Mouse (Mus musculus): ENCODE results near the gene Gsdme. TPM values are rescaled to one million over a fixed set of nuclear protein-coding genes. Genes with fewer than 3 reads are reported as not detected.

Gene Gsdme
- total and polyA plus RNA-seq, 2 experiments = 1.2 to 1.4 TPM

DNA sequence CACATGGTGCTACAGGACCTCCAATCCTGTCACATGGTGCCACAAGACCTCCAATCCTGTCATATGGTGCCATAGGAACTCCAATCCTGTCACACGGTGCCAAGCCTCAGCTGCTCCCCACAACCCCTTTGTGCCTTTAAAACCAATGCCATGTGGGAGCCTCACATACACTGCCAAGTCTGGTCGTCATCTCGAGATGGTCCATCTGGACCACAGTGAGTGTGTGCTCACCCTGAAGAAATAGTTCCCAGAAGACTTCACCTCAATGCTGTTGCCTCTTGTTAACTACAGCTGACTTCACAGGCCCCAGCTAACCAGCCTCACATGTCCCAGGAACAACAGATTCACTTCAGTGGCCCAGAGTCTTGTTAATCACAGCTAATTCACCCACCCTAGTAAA is 23.2 kb upstream of the Gsdme start:
- DNase-seq (ENCODE audit: extremely low read depth, low read depth, low spot score) = no peak
- Histone ChIP-seq H3K79me2 (ENCODE audit: control insufficient read depth, insufficient read depth, low read length) (no peaks in the 10 kb centered on the region), H3K9ac (ENCODE audit: low read depth, low read length) (no peak overlapping the region), H3K27me3 (ENCODE audit: control insufficient read depth, insufficient read depth, low read length) (no peaks in the 10 kb centered on the region), H3K4me3 (ENCODE audit: insufficient read depth, low read depth, low read length) (no peak overlapping the region), H3K4me1 (ENCODE audit: control insufficient read depth, insufficient read depth, low read length) (no peaks in the 10 kb centered on the region), H3K27ac (replicated peaks; ENCODE audit: insufficient read depth, low read depth, low read length) (no peak overlapping the region), H3K36me3 (ENCODE audit: control insufficient read depth, insufficient read depth, low read length) (no peaks in the 10 kb centered on the region)
- WGBS = 95% methylated on average over 3 of the region's 3 CpGs
- TF ChIP-seq CTCF (IDR thresholded peaks at IDR 0.05; ENCODE audit: low read depth, low read length) = no peak
- no peak for TF ChIP-seq POLR2A (IDR thresholded peaks at IDR 0.05; ENCODE audit: extremely low read depth, insufficient read depth, low read length)

- Histone ChIP-seq H3K4me3 (ENCODE audit: insufficient read depth, low read depth, low read length) (no peak overlapping the region), H3K79me2 (ENCODE audit: control insufficient read depth, insufficient read depth, low read length) (no peaks in the 10 kb centered on the region), H3K4me1 (ENCODE audit: control insufficient read depth, insufficient read depth, low read length) (no peaks in the 10 kb centered on the region), H3K27ac (replicated peaks; ENCODE audit: insufficient read depth, low read depth, low read length) (no peak overlapping the region), H3K9ac (ENCODE audit: low read depth, low read length) (no peak overlapping the region), H3K27me3 (ENCODE audit: control insufficient read depth, insufficient read depth, low read length) (no peaks in the 10 kb centered on the region), H3K36me3 (ENCODE audit: control insufficient read depth, insufficient read depth, low read length) (no peaks in the 10 kb centered on the region)
- no peak for TF ChIP-seq CTCF (IDR thresholded peaks at IDR 0.05; ENCODE audit: low read depth, low read length)
- no peak for TF ChIP-seq POLR2A (IDR thresholded peaks at IDR 0.05; ENCODE audit: extremely low read depth, insufficient read depth, low read length)
- no peak for DNase-seq (ENCODE audit: extremely low read depth, low read depth, low spot score)
- WGBS = 89% methylated on average over 7 of the region's 7 CpGs
These were observed 16.0 kb upstream of the Gsdme start for GRCm38 (mm10) chr6:50279642-50280041.

- no peaks in the 10 kb centered on the region for H3K79me2 ChIP-seq (ENCODE audit: control insufficient read depth, insufficient read depth, low read length)
- no peaks in the 10 kb centered on the region for H3K36me3 ChIP-seq (ENCODE audit: control insufficient read depth, insufficient read depth, low read length)
- TF ChIP-seq CTCF (IDR thresholded peaks at IDR 0.05; ENCODE audit: low read depth, low read length) = no peak
- TF ChIP-seq POLR2A (IDR thresholded peaks at IDR 0.05; ENCODE audit: extremely low read depth, insufficient read depth, low read length) = no peak
- no peak overlapping the region for H3K4me3 ChIP-seq (ENCODE audit: insufficient read depth, low read depth, low read length)
- H3K27ac ChIP-seq (replicated peaks; ENCODE audit: insufficient read depth, low read depth, low read length) = no peak overlapping the region
- H3K4me1 ChIP-seq (ENCODE audit: control insufficient read depth, insufficient read depth, low read length) = no peaks in the 10 kb centered on the region
- H3K27me3 ChIP-seq (ENCODE audit: control insufficient read depth, insufficient read depth, low read length) = no peaks in the 10 kb centered on the region
- DNase-seq (ENCODE audit: extremely low read depth, low read depth, low spot score) = no peak
- H3K9ac ChIP-seq (ENCODE audit: low read depth, low read length) = no peak overlapping the region
- WGBS = 83% methylated on average over 4 of the region's 4 CpGs
These were observed 10.3 kb upstream of the Gsdme start for GRCm38 (mm10) chr6:50273947-50274346.

DNA sequence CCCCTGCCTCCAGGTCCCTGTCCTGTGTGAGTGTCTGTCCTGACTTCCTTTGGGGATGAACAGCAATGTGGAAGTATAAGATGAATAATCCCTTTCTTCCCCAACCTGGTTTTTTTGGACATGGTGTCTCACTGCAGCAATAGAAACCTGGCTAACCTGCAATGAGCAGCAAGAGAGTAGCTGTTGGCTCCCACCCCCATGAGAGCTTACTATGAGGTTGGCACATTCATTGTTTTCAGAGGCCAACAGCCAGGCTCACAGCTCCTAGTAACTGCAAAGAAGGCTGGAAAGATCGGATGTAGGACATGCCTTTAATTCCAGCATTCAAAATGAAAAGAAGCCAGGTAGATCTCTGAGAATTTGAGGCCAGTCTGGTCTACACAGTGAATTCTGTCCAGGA is 9.8 kb upstream of the Gsdme start:
- Histone ChIP-seq H3K27ac (replicated peaks; ENCODE audit: insufficient read depth, low read depth, low read length) (no peak overlapping the region), H3K4me1 (ENCODE audit: control insufficient read depth, insufficient read depth, low read length) (no peaks in the 10 kb centered on the region), H3K27me3 (ENCODE audit: control insufficient read depth, insufficient read depth, low read length) (no peaks in the 10 kb centered on the region), H3K79me2 (ENCODE audit: control insufficient read depth, insufficient read depth, low read length) (no peaks in the 10 kb centered on the region), H3K4me3 (ENCODE audit: insufficient read depth, low read depth, low read length) (no peak overlapping the region), H3K36me3 (ENCODE audit: control insufficient read depth, insufficient read depth, low read length) (no peaks in the 10 kb centered on the region), H3K9ac (ENCODE audit: low read depth, low read length) (no peak overlapping the region)
- no peak for DNase-seq (ENCODE audit: extremely low read depth, low read depth, low spot score)
- TF ChIP-seq CTCF (IDR thresholded peaks at IDR 0.05; ENCODE audit: low read depth, low read length) (no peak), POLR2A (IDR thresholded peaks at IDR 0.05; ENCODE audit: extremely low read depth, insufficient read depth, low read length) (no peak)
- WGBS = 67% methylated on average over 1 of the region's 1 CpGs

DNA sequence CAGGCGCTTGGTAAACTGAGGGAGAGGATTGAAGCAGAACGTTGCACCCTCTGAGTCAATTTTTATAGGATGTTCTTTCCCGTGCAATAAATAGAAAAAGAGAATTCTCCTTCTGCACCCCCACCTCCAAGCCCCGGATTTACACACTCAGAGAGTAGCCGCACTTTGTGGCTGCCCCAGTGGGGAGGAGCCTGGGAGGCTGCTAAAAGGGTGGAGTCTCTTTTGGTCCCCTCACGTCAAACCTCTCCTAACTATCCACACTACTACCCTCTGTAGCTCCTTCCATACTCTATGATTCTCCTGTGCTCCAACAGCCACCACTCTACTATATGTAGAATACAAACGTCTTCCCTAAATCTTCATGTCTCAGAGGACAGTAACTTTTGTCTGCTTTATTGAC is 1.4 kb downstream of the Gsdme start:
- no peak overlapping the region for H3K4me3 ChIP-seq (ENCODE audit: insufficient read depth, low read depth, low read length)
- WGBS = 55% methylated on average over 7 of the region's 7 CpGs

DNA sequence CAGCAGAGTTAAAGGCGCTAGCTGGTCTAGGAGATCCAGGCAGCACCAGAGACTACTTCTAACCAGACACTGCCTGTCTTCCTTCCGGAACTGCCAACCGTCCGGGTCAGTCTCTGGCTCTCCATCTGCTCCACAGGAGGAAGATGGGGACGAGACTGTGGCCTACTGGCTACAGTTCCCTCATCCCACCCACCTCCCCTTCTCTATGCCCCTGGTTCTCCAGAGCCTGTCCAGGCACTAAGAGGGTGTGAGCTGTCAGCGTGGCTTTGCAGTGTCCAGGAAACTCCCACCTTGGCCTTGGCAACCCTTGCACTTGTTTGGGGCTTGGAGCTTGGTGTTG is 1.8 kb downstream of the Gsdme start:
- Histone ChIP-seq H3K9ac (ENCODE audit: low read depth, low read length) (no peak overlapping the region), H3K27me3 (ENCODE audit: control insufficient read depth, insufficient read depth, low read length) (no peaks in the 10 kb centered on the region), H3K79me2 (ENCODE audit: control insufficient read depth, insufficient read depth, low read length) (no peaks in the 10 kb centered on the region), H3K36me3 (ENCODE audit: control insufficient read depth, insufficient read depth, low read length) (no peaks in the 10 kb centered on the region), H3K4me1 (ENCODE audit: control insufficient read depth, insufficient read depth, low read length) (peaks cover 3% of the 10 kb centered on the region; the same call in 1 of the 2 replicates), H3K4me3 (ENCODE audit: insufficient read depth, low read depth, low read length) (peak overlapping the region; percentile 47; the same call in 1 of the 2 replicates), H3K27ac (replicated peaks; ENCODE audit: insufficient read depth, low read depth, low read length) (no peak overlapping the region)
- DNase-seq (ENCODE audit: extremely low read depth, low read depth, low spot score) = no peak
- whole genome bisulfite sequencing = 2% methylated on average over 6 of the region's 6 CpGs
- no peak for TF ChIP-seq CTCF (IDR thresholded peaks at IDR 0.05; ENCODE audit: low read depth, low read length)
- TF ChIP-seq POLR2A (IDR thresholded peaks at IDR 0.05; ENCODE audit: extremely low read depth, insufficient read depth, low read length) = no peak

More for the DNA sequence above, 1.4 kb downstream of the Gsdme start:
- no peak for DNase-seq (ENCODE audit: extremely low read depth, low read depth, low spot score)
- Histone ChIP-seq H3K27me3 (ENCODE audit: control insufficient read depth, insufficient read depth, low read length) (no peaks in the 10 kb centered on the region), H3K4me1 (ENCODE audit: control insufficient read depth, insufficient read depth, low read length) (peaks cover 3% of the 10 kb centered on the region; the same call in 1 of the 2 replicates), H3K79me2 (ENCODE audit: control insufficient read depth, insufficient read depth, low read length) (no peaks in the 10 kb centered on the region), H3K9ac (ENCODE audit: low read depth, low read length) (no peak overlapping the region), H3K27ac (replicated peaks; ENCODE audit: insufficient read depth, low read depth, low read length) (no peak overlapping the region), H3K36me3 (ENCODE audit: control insufficient read depth, insufficient read depth, low read length) (no peaks in the 10 kb centered on the region)
- no peak for TF ChIP-seq CTCF (IDR thresholded peaks at IDR 0.05; ENCODE audit: low read depth, low read length)
- no peak for TF ChIP-seq POLR2A (IDR thresholded peaks at IDR 0.05; ENCODE audit: extremely low read depth, insufficient read depth, low read length)
